Mouse (Mus musculus): ENCODE measurements around the gene Prrt4.

Prrt4 gene

DNA sequence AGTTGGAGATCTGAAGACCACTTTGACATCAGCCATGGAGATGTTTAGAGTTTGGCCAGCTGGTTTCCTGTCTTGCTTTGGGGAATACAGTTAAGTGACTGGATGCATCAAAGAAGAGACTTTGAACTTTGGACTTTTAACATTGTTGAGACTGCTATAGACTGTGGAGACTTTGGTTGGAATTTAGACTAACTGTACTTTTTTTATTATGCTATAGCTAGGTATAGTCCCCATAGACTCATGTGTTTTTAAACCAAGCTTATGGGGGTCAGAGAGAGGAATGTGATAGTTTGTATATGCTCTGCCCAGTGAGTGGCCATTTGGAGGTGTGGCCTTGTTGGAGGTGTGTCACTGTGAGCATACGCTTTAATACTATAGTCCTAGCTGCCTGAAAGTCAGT is 29.4 kb downstream of the Prrt4 start:
- no peak for ATAC-seq (ENCODE audit: low TSS enrichment)

DNA sequence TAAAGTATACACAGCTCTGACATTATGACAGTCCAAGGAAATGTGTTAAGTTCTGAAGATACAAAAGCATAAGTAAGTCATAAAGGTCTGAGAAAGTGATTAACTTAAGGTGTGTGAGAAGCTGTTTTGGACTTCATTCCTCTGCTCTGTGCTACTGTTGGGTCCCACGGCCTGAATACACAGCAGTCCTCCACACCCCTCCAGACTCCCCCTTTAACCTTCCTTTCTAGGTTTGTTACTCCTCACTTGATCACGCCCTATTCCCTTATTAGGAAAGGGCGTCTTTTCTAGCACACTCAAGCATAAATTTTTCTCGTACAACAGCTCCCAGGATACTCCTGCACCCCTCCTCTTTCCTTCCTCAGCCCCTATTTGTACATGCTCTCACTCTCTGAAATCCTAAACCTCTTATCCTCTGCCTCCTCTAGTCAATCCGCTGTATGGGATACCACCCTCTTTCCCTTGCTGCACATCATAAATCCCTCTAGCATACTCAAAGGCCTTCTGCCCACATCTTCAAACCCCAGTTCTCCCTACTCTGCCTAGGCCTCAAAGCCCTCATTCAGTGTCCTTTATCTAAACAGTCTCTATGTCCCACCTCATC is 31.9 kb downstream of the Prrt4 start:
- no peak for ATAC-seq (ENCODE audit: low TSS enrichment)

DNA sequence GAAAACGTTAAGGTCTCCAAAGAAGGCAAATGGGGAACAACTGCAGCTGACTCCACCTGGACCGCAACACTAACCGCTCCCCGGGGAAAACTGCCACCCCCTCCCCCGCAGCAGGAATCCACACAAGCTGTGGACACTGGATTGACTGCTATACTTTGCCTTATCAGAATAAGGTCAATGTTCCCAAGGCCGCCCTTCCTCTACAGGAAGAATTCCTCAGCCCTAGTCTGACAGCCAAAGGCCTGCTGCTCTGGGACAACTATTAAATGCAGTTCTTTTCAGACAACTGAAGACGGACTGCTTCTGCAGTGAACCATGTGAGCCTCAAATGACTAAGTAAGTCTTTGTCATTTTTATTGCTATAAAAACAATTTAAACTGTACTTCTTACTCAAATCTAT is 32.7 kb downstream of the Prrt4 start:
- ATAC-seq (ENCODE audit: low TSS enrichment), result no peak

DNA sequence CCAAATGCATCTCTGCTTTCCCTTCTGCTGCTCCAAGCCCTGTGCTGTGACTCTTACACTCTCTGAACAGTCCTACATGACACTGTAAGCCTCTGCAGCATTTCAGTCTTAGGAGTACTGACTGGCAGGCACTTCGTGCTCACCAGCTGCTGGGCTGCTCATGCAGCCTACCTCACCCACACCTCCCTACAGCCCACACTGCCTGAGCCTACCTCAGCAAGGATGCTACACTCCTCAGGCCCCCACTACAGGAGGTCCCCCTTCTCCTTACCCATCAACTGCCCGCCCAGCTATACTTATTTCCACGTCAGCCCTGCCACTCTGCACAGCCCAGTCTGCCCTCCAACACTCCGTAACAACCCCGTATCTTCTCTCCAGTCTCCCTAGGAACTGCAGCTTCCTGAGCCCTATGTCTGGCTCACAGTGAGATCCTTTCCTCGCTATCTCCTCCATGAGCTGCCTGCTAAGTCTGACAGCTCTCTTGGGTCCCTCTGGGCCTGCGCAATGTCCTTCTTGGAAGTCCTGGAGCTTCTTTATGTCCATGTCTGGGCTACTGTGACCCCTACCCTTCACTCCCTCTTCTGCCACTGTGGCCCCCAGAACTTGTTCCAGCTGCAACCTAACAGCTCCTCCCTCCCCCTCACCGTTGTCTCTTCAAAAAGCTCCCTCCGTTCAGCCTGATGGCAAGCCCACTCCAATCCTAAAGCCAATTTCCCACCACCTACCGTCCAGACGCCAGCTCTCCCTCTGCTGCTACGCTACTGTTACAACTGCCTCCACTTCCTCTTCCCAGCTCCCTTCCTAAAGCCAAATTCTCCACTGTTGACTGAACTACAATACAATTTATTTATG is 33.7 kb downstream of the Prrt4 start:
- peak; percentile 79 for ATAC-seq (ENCODE audit: low TSS enrichment)

DNA sequence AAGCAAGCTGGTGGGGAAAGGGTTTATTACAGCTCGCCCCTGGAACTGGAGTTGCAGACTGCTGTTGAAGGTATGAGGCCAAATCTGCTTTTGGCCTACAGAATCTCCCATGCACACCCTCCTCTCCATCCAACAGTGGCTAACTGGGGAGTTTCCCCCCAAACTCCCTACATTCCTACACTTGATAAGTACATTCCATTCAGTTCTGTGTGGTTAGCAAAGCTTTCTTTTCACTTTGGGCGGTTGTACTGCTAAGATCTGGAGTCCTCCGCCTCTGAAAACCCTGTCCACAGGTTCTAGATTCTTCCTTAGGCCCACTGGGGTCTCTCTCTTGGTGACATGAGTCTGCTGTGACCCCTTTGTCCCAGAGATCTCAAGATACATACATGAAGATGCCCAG is 34.4 kb downstream of the Prrt4 start:
- no peak for ATAC-seq (ENCODE audit: low TSS enrichment)

DNA sequence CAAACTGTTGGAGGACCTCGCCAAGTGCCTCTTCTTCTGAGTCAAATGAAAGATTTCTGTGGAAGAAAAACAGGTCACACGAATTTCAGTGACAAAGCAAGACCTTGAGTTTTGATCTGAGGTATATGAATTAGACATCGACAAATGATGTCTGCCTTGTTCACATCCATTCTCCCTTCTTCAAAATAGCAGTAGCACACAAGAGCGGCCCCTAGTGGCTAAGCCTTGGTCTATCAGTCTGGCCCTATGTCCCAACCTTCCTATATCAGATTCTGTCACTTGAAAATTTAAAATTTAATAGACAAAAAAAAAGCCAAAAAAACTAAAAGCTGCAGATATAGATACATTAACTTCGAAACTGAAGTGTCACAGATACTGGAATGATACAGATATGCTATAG is 35.8 kb downstream of the Prrt4 start:
- ATAC-seq (ENCODE audit: low TSS enrichment), result peak; percentile 73

DNA sequence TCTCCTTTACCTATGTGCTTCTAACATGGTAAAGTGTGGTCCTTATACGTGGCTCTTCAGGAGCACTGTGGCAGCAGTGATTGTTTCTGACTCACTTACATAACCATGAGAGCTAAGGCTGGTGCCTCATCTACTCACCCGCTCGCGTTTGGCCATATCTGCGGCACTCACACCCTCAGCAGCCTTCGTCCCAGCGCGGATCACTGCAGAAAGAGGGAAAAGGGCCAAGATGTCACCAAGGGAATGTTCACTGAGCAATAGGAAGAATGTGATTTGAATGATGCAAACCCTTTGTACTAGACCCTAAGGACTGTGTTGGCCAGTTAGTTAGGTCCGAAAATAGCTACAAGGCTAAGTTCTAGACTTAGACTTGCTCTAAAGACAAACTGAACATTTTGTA is 41.9 kb downstream of the Prrt4 start:
- peak; percentile 70 for ATAC-seq (ENCODE audit: low TSS enrichment)

DNA sequence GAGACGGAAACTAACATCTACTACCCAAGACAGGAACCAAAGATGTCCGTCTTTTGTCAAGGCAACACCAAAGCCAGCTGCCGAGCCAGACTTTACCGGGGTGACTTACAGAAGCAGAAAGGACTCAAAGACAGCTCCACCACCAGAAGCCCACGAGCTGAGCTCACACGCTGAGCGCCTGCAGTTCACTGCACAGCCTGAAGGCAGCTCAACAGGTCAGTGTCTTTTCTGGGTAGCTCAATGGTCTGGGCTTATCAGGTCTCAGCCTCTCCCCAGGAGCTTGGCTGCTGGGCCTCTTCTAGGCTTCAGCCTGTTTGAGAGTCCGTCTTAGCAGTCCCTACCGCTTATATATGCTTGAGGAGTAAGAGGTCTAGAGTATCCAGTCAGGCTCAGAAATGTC is 46.3 kb downstream of the Prrt4 start:
- ATAC-seq (ENCODE audit: low TSS enrichment), result no peak

DNA sequence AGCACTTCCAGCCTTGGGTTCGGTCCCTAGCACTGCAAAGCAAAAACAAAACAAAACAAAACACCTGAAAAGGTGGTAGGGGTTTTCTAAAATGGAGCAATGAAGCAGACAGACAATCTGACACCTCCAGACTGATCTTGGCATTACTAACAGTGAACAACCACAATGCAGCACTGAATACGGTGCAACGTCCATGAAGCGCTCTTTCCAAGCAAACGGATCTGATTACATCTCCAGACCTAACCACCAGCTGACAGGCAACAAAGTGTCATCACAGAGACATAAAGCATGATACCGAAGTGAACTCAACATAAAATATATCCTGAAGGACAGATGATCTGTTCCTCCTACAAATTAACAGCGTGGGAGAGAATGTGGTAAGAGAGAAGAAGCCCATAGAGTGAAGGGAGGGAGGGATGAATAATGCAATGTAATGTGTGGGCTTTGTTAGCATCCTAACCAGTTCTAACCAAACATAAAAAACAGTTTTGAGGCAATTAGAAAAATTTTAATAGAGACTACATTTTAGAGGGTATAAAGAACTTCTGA is 52.4 kb downstream of the Prrt4 start:
- ATAC-seq (ENCODE audit: low TSS enrichment), result peak; percentile 76

DNA sequence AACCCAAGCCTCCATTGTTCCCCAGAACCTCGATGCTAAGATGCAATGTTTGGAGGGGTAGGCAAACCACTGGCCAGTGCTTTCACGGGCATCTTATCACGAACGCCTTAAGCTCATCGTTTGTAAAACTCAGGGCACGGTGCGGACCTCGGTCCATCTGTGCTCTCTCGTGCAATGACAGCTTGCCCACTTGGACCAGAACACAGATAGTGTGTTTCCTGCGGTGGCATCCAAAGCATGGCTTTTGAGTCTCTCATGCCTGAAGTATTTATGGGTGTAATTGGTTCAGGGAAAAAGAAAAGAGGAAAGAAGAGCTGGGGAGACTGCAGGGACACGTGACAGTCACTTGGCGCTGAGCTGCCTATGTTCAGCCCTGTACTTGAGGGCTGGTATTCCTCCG is 59.4 kb downstream of the Prrt4 start:
- no peak for ATAC-seq (ENCODE audit: low TSS enrichment)
